Mouse (Mus musculus) midbrain, embryonic 14.5 days (tissue): ENCODE results near the gene Brk1. TPM values are rescaled to one million over a fixed set of nuclear protein-coding genes. Genes with fewer than 3 reads are reported as not detected.

ENCODE experiments used
- ATAC-seq: fragments of 200-750 bp; cut with Nextera tagmentation; 2 replicates; pipeline ENCODE4 v1.8.0; 2017; ENCODE audit warnings: moderate number of reproducible peaks, moderate library complexity; ENCODE audit not compliant: low FRiP score, low TSS enrichment
- DNase-seq: peaks from one replicate; pipeline ENCODE4 v3.0.0-alpha.2; 2015
- H3K27ac ChIP-seq: fragments of 300-500 bp; sonication (generic); replicated peaks from 2 replicates; pipeline ENCODE4 v1.5.1; 2014; ENCODE audit warnings: mild to moderate bottlenecking, low read depth, low read length, moderate library complexity
- H3K27me3 ChIP-seq: fragments of 300-500 bp; sonication (generic); 2 replicates; pipeline ENCODE4 v1.6.1; 2014; ENCODE audit warnings: low read length, control low read depth, mixed read lengths; ENCODE audit not compliant: control insufficient read depth, insufficient read depth
- H3K36me3 ChIP-seq: fragments of 300-500 bp; sonication (generic); 2 replicates; pipeline ENCODE4 v1.6.1; 2014; ENCODE audit warnings: low read length, control low read depth; ENCODE audit not compliant: control insufficient read depth, insufficient read depth
- H3K4me1 ChIP-seq: fragments of 300-500 bp; sonication (generic); 2 replicates; pipeline ENCODE4 v1.6.1; 2014; ENCODE audit warnings: mild to moderate bottlenecking, antibody characterized with exemption, low read length, control low read depth; ENCODE audit not compliant: control insufficient read depth, insufficient read depth
- H3K4me2 ChIP-seq: fragments of 300-500 bp; sonication (generic); 2 replicates; pipeline ENCODE4 v1.6.1; 2014; ENCODE audit warnings: mild to moderate bottlenecking, low read length, moderate library complexity
- H3K4me3 ChIP-seq: fragments of 300-500 bp; sonication (generic); replicated peaks from 2 replicates; pipeline ENCODE4 v1.5.1; 2014; ENCODE audit warnings: low read depth, low read length
- H3K9ac ChIP-seq: fragments of 300-500 bp; sonication (generic); replicated peaks from 2 replicates; pipeline ENCODE4 v1.6.1; 2014; ENCODE audit warnings: mild to moderate bottlenecking, low read length, moderate library complexity
- H3K9me3 ChIP-seq: fragments of 300-500 bp; sonication (generic); 2 replicates; pipeline ENCODE4 v1.6.1; 2016; ENCODE audit warnings: low read length, control low read depth, mixed read lengths; ENCODE audit not compliant: control insufficient read depth
- WGBS: fragments of 180-500 bp; shearing (Covaris S2); extraction: QIAGEN DNeasy Blood & Tissue Kit; methylation state at CpG from one replicate; pipeline ENCODE4 v1.1.7; 2014; 5-methylcytosine and 5-hydroxymethylcytosine counted together
- polyA plus RNA-seq: library from polyadenylated mRNA; unstranded; fragments of >200 nt; fragmentation: Nextera tagmentation; extraction: Ambion mirVana; gene quantifications from 2 replicates; pipeline ENCODE4 v1.2.1, GENCODE M21; 2014

Gene Brk1
- polyA plus RNA-seq, 1 experiment from 2014 or later: 258 TPM

- DNase-seq (no peak), ATAC-seq (no peak)
- Histone ChIP-seq H3K4me2 (no peak overlapping the region), H3K27me3 (no peaks in the 10 kb centered on the region), H3K4me1 (no peaks in the 10 kb centered on the region), H3K36me3 (no peaks in the 10 kb centered on the region), H3K27ac (no peak overlapping the region), H3K4me3 (no peak overlapping the region), H3K9me3 (no peaks in the 10 kb centered on the region), H3K9ac (no peak overlapping the region)
- 69% methylated on average over 3 of the region's 3 CpGs for WGBS
Observed at GRCm38 (mm10) chr6:113651626-113652025, 47.1 kb downstream of the Brk1 start.

- Histone ChIP-seq H3K4me2 (no peak overlapping the region), H3K9ac (no peak overlapping the region), H3K27ac (no peak overlapping the region), H3K9me3 (no peaks in the 10 kb centered on the region), H3K36me3 (no peaks in the 10 kb centered on the region), H3K27me3 (no peaks in the 10 kb centered on the region), H3K4me3 (no peak overlapping the region), H3K4me1 (no peaks in the 10 kb centered on the region)
- no peak for DNase-seq
- no peak for ATAC-seq
- WGBS: 96% methylated on average over 7 of the region's 7 CpGs
Observed at GRCm38 (mm10) chr6:113653551-113653950, 49.0 kb downstream of the Brk1 start.

- DNase-seq (no peak), ATAC-seq (no peak)
- Histone ChIP-seq H3K9ac (no peak overlapping the region), H3K9me3 (no peaks in the 10 kb centered on the region), H3K4me1 (no peaks in the 10 kb centered on the region), H3K36me3 (no peaks in the 10 kb centered on the region), H3K4me3 (no peak overlapping the region), H3K4me2 (no peak overlapping the region), H3K27me3 (no peaks in the 10 kb centered on the region), H3K27ac (no peak overlapping the region)
- WGBS: 82% methylated on average over 8 of the region's 8 CpGs
Observed at GRCm38 (mm10) chr6:113654102-113654501, 49.5 kb downstream of the Brk1 start.

- Histone ChIP-seq H3K9me3 (no peaks in the 10 kb centered on the region), H3K4me2 (no peak overlapping the region), H3K4me3 (no peak overlapping the region), H3K4me1 (no peaks in the 10 kb centered on the region), H3K36me3 (no peaks in the 10 kb centered on the region), H3K9ac (no peak overlapping the region), H3K27ac (no peak overlapping the region), H3K27me3 (no peaks in the 10 kb centered on the region)
- WGBS: 88% methylated on average over 16 of the region's 16 CpGs
- ATAC-seq: no peak
- no peak for DNase-seq
Observed at GRCm38 (mm10) chr6:113654753-113655397, 50.3 kb downstream of the Brk1 start.

- ATAC-seq: no peak
- WGBS: 91% methylated on average over 3 of the region's 3 CpGs
- H3K9me3 ChIP-seq: no peaks in the 10 kb centered on the region
Observed at GRCm38 (mm10) chr6:113655475-113655874, 50.9 kb downstream of the Brk1 start.

GRCm38 (mm10) chr6:113656847-113657246, 52.3 kb downstream of the Brk1 start:
- no peak overlapping the region for H3K9ac ChIP-seq
- WGBS: 79% methylated on average over 6 of the region's 6 CpGs
- no peaks in the 10 kb centered on the region for H3K9me3 ChIP-seq
- H3K4me3 ChIP-seq: no peak overlapping the region
- no peaks in the 10 kb centered on the region for H3K36me3 ChIP-seq
- no peak for DNase-seq
- H3K27me3 ChIP-seq: no peaks in the 10 kb centered on the region
- H3K4me2 ChIP-seq: no peak overlapping the region
- ATAC-seq: no peak
- H3K27ac ChIP-seq: no peak overlapping the region
- no peaks in the 10 kb centered on the region for H3K4me1 ChIP-seq

More at GRCm38 (mm10) chr6:113655475-113655874, 50.9 kb downstream of the Brk1 start:
- H3K4me3 ChIP-seq: no peak overlapping the region
- H3K9ac ChIP-seq: no peak overlapping the region
- H3K27ac ChIP-seq: no peak overlapping the region
- H3K36me3 ChIP-seq: no peaks in the 10 kb centered on the region
- no peaks in the 10 kb centered on the region for H3K27me3 ChIP-seq
- H3K4me2 ChIP-seq: no peak overlapping the region
- H3K4me1 ChIP-seq: no peaks in the 10 kb centered on the region
- no peak for DNase-seq

GRCm38 (mm10) chr6:113658226-113658625, 53.7 kb downstream of the Brk1 start:
- no peak overlapping the region for H3K27ac ChIP-seq
- H3K4me1 ChIP-seq: no peaks in the 10 kb centered on the region
- DNase-seq: no peak
- ATAC-seq: no peak
- H3K27me3 ChIP-seq: no peaks in the 10 kb centered on the region
- no peaks in the 10 kb centered on the region for H3K9me3 ChIP-seq
- H3K4me3 ChIP-seq: no peak overlapping the region
- WGBS: 61% methylated on average over 3 of the region's 3 CpGs
- H3K36me3 ChIP-seq: no peaks in the 10 kb centered on the region
- H3K9ac ChIP-seq: no peak overlapping the region
- H3K4me2 ChIP-seq: no peak overlapping the region

- no peak overlapping the region for H3K4me3 ChIP-seq
- H3K4me2 ChIP-seq: no peak overlapping the region
- no peak for DNase-seq
- H3K27ac ChIP-seq: no peak overlapping the region
- no peak overlapping the region for H3K9ac ChIP-seq
- no peaks in the 10 kb centered on the region for H3K36me3 ChIP-seq
- no peaks in the 10 kb centered on the region for H3K27me3 ChIP-seq
- no peaks in the 10 kb centered on the region for H3K4me1 ChIP-seq
- no peak for ATAC-seq
- H3K9me3 ChIP-seq: no peaks in the 10 kb centered on the region
- WGBS: 71% methylated on average over 8 of the region's 8 CpGs
Observed at GRCm38 (mm10) chr6:113659648-113660491, 55.3 kb downstream of the Brk1 start.
